Mouse (Mus musculus) lung, postnatal 36 days (tissue): ENCODE data around the gene Emid1.

Experiments used
- DNase-seq: peaks from one replicate; pipeline ENCODE4 v3.0.0; 2022; ENCODE audit warnings: mixed read lengths

Emid1 gene

DNA sequence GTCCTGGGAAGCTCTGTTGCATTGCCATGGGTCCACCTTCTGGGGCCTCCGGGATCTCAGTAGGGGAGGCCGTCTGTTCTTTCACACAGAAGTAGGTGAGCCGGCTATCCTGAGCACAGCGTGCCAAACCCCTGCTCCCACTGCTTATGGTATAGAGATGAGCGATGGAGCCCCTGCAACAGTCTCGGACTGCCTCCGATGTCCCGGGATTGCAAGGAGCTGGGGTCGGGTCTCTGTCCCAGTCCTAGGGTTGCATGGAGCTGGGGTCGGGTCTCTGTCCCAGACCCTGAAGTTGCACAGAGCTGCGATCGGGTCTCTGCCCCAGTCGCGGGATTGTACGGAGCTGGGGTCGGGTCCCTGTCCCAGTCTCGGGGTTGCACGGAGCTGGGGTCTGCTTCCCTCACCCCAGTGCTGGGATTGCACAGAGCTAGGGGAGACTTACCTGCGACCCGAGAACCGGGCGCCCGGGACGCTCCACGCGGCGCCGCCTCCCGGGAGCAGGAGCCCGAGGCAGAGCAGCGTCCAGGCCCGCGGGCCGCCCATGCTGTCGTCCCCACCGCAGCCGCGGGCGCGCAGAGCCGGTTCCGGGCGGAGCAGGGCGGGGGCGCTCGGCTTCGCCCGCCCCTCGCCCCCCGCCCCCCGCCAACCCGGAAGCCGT, at the start of gene Emid1:
Gene Emid1 (minus strand): TSS at position 578 of the 658 bp plus-strand sequence.
- DNase-seq: no peak

DNA sequence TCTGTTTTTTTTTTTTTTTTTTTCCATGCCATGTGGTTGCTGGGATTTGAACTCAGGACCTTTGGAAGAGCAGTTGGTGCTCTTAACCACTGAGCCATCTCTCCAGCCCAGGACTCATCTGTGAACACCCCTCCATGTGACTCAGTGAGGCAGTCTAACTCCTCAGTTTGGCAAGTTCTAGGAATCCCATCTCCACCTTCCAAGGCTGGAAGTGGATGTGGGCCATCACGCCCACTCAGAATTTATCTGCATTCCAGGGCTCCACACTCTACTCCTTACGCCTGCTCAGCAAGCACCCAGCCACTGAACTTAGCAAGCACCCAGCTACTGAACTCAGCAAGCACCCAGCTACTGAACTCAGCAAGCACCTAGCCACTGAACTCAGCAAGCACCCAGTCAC, 47.8 kb upstream of the Emid1 start:
- no peak for DNase-seq

DNA sequence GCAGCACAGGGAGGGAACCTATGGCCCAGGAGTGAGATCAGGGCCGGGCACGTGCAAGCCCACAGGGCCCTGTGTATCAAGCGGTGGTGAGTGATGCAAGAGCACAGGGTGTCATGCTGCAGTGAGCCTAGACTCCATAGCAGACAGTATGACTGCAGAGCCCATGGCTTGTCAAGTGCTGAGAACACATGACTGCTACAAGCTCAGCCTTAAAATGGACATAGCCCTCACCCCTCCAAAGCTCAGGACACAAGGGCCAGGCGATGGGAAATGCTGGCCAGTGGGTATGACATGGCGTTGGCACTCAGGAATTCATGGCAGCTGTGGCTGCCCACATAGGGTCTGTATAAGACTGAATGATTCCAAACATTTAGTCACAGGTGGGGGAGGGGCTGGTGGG, 45.0 kb upstream of the Emid1 start:
- DNase-seq: no peak

DNA sequence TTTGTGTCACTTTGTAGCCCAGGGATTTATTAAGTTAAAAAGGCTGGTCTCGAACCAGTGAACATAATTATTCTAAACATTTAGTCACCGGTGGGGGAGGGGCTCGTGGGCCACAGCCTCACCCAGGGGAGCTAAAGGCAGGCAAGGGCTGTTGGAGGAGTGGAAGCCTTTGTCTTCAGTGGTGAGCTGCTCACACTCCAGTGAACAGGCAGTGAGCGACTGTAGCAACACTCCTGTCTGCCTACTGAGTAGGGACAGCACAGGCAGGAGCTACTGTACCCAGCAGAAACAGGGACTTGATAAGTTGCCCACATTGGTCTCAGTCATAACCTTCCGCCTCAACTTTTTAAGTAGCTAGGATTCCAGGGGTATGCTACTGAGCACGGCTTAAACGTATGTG, 44.5 kb upstream of the Emid1 start:
- no peak for DNase-seq

DNA sequence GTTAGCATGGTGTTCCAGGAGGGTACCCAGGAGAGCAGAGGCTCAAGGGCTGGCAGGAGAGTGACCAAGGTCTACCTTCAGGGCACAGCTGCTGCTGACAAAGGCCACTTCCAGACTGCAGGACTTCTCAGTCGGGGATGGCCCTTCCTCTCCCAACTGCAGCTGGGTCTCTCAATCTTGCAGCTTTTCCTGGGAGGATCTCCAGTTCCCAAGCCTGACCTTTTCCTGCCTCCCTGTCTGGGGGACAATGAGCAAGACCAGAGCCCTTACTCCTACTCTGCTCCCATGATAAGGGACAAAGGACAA, 41.5 kb upstream of the Emid1 start:
- no peak for DNase-seq

DNA sequence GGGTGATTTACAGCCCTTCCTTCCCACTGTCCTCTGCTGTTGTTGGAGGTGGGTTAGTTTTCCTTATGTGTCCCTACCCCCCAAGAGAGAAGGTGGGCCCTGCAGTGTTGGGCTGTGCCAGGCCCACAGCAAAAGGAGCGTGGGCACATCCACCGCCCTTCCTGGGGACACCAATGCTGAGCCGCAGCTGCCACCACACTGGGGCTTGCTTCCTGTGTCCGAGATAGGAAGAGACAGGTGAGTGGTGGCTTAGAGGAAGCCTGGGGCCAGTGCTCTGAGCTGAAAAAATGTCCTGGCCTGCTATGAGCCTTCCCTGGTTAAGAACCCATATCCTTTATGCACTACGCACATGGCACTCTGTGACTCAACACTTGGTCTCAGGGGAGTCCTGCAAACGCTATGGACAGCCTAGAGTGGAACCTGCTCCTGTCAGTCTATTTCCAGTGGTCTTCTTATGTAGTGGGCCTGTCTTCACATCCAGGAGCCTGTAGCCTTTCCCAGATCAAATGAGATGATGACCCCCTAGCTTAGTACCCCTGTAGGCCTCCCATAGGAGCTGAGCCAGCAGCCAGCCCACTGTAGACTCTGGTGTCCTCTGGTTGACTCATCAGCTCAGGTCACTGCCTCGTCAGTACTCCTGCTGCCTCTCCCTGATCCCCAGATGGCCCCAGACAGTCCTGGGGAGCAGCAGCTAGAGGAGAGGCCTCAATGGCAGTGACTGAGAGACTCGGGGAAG, 41.0 kb upstream of the Emid1 start:
- no peak for DNase-seq

DNA sequence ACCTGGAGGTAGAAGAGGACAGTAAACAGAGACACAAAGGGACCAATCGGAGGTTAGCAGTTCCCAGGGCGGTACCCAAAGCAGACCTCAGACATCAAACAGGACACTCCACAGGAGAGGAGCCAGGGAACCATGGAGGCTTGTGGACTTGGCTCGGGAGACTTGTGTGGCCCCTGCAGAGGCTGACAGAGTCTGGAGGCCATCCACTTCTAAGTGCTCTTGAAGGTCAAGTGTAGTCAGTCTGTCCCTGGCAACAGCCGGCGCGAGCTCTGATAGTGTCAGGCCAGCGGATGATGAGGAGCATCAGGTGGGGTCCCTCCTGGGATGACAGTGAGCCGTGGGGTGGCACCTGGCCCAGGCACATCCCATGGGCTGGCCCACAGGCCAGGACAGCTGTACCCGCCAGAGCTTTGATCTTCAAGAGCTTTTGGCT, 40.0 kb upstream of the Emid1 start:
- DNase-seq: no peak

DNA sequence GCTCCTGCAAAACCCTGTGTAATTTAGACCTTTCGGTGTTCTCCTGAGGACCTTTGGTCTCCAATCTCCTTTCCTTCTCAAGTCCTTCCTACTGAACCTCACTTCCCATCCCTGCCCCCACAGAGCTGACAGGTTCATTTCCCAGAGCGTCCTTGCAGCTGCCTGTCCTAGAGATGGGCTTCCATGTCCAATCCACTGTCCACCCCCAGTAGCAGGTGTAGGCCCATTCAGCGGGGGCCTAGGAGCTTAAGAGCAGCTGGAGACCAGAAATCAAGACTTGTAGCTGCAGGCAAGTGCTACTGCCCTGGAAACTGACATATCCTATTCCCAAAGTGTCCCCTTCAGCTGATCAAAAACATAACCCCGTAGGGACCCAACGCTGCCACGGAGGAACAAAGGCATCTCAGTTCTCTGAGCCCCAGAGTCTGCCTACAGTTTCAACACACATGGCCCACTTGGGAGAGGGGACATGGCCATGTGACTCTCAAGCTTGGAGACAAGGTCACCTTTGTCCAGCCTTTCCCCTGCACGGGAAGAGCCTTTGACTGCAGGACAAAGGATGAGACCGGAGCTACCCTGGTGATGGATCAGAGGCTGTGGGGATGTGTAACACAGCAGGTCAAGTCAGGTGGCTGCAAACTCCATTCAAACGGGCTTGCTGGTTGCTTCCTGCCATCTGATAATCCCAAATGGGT, 37.3 kb upstream of the Emid1 start:
- no peak for DNase-seq

DNA sequence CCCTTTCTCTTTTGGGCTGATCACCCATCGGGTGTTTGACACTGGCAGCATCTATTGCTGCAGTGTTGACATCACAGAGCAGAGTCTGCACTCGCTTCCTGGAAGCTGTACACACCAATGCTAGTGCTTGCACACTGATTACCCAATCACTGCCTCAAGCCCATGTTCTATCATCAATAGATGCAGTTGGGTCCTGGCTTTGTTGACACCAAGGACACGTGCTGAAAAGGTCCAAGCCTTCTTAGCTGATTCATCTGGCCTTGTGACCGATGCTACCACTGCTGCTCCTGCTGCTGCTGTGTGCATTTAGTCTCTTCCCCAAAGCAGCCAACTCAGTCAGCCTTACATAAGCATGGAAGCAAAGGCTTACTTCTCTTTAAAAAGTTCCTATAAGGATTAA, 36.1 kb upstream of the Emid1 start:
- no peak for DNase-seq

DNA sequence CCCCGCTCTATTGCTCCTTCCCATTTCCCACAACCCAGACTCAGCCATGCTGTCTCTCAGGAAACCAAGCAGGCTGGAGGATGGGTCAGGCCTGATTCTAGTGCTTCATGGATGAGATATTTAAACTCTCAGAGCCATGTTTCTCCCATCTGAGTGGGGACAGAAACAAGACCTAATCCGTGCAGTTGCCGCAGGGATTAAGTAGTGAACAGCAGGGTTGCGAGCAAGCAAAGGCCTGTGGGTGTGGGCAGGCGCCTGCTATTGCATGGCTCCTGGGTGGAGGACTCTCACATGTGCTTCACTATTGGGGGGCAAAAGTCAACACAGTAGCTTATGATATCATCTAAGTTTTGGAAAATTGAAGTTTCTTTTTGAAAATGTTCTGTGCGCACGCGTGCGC, 32.8 kb upstream of the Emid1 start:
- DNase-seq: no peak

DNA sequence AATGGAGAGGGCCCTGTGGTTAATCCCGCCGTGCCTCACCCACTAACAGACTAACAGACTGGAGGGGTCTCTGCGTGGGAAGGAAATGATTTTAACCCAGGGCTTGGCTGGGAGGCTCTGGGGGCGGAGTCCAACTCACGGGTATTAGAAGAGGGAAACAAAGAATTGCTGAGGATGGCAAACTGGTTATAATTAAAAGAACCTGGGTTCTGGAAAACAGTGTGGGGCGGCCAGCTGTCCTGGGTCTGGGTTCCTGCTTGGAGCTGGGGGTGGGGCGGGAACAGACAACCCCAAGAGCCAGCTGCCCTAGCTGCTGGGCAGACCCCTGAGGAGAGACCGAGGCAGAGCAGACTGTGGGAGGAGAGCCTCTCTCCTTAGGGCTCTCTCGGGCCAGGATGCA, 32.2 kb upstream of the Emid1 start:
- DNase-seq: no peak

DNA sequence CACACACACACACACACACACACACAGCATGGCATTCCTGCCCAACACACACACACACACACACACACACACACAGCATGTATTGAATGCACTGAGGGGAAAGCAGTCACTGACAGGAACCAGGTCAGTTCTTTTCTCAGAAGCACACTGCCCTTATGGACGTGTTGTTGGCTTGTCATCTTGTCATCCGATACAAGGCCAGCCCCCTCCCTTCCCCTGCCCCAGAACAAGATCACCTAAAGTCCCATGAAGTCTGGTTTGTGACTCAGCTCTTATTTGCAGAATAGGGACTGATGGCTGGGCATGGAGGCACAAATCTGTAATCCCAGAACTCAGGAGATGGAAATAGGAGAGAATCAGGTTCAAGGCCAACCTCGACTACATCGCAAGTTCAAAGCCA, 30.8 kb upstream of the Emid1 start:
- DNase-seq: no peak

DNA sequence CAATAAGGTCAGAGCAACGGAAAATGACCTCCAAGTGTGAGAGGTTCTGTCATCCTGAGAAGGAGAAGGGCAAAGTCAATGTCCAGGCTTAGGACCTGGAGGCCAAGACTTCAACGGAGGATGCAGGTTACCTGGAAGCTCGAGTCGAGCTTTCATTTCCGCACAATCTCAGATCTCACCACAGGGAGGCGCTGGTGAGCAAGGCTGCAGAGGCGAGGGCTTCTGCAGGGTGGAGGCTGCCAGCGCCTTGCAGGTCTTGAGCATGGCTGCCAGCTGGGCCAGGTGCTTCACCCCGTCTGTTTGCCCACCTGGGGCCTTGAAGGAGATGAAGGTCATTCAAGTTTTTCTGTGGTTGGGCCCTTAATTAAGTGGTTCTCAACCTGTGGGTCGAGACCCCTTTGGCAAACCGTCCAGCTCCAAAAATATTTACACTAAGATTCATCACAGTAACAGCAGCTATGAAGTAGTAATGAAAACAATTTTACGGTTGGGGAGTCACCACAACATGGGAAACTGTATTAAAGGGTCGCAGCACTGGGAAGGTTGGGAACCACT, 29.9 kb upstream of the Emid1 start:
- peak; percentile 90 for DNase-seq

DNA sequence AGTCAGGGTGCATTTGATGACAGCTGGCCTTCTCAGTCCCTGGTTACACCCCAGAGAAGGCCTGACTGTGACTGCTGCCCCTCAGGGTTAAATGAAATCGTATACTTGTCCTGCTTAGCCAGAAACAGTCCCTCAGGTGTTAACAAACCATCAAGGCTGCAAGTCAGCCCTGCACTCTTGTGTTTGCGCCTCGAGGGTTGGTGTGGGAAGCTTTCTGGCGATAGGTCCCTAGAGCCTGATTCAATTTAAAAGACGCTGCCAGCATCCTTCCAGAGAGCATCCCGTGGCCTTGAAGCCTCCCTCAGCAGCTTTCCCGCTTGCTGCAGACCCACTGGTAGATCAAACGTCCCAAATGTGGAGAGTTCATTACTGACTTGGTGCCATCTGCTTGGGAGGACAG, 27.3 kb upstream of the Emid1 start:
- no peak for DNase-seq

DNA sequence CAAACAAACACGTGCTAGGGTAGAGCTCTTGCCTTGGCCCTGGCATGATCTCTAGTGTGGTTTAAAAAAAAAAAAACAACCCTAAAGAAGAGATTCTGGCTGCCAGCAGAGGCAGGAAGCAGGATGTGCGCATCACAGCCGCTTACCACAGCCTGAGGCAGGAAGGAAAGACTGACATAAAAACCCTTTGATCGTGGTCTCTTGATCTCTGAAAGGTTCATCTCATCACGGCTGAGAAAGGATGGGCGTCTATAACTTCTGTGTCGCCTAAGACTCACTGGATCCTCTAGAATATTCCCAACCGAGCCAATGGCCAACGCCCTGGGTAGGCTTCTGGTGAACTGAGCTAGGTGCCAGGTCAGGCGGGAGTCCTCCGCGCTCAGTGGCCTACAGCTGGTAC, 25.1 kb upstream of the Emid1 start:
- DNase-seq: peak; percentile 70

DNA sequence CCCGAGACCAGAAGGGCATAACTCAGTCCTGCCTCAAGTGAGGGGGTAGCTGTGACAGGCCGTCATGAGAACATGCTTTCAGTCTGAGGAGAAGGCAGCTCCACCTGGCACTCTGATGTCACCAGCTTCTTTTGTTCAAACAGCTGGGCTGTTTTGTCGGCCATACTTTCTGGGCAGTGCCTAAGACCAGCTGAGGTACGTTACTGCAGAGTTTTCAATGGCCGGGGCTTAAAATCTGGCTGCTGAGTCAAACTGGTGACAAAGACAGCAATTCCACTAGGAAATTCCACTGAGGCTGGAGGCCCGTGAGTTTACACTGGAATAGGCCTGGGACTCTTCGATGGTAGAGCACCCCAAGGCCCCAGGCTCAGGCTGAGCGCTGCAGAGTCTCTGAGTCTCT, 24.6 kb upstream of the Emid1 start:
- DNase-seq: no peak

DNA sequence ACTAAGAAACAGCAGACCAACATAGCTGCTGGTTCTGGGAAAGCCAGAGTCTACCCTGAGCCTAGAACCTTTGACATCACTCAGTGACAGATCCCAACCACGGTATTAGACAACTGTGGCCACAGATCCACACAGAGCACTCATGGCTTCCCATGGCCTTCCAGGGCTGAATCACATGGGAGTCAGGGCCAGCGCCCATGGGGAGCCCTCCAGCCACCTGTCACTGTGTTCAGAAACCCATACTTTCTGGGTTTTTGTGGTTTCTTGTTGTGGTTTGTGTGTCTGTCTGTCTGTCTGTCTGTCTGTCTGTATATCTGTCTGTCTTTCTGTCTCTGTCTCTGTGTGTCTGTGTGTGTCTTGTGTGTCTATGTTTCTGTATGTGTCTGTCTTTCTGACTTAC, 23.8 kb upstream of the Emid1 start:
- no peak for DNase-seq

DNA sequence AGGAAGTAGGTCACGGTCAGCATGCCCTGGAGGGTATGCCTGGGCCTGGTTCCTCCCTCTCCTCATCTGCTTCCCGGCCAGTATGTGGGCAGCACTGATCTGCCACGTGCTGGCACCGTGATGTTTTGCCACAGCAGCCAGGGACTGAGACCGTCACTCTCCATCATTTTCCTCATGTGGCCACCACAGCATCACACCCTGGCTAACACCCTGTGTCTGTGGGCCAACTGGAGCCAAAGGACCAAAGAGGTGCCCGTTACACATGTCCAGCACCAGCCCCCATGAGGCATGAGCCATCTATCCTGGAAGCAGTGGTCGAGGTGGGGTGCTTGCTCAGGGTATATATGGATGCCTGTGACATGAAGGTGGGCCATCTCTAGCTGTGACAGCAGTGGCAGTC, 23.1 kb upstream of the Emid1 start:
- DNase-seq: no peak

DNA sequence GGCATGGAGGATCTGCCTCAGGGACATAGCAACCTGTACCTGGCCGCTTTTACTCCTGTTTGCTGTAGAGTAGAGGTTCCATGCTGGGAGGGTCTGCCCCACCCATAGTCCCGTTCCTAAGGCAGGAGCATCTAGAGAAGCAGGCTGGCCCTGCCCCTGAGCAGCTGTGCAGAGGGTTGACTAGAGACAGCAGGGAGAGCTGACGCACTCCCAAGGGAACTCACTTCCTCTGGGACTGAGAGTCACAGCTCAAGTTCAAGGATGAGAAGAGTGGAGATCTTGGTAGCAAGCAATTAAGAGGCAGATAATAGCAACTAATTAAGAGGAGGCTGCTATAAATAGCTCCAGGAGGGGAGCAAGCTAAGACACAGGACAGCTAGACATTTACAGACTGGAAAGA, 20.8 kb upstream of the Emid1 start:
- no peak for DNase-seq

DNA sequence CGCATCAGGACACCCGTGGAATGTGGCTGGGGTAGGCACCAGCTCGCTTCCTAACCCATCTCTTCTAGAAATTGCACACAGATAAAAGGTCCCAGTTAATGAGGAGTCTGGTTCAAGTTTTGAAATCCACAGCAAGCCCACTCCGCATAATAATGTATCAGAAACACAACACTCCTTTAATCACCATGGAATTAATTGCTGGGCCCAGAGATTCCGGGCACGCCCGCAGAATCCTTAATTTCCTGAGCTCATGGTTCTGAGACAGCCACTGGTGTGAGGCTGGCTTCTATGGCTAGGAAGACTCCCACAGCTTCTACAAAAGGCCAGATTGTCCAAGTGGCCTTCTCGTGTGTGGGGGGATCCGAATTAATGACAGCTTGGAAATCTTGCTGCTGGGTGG, 15.3 kb upstream of the Emid1 start:
- DNase-seq: no peak

DNA sequence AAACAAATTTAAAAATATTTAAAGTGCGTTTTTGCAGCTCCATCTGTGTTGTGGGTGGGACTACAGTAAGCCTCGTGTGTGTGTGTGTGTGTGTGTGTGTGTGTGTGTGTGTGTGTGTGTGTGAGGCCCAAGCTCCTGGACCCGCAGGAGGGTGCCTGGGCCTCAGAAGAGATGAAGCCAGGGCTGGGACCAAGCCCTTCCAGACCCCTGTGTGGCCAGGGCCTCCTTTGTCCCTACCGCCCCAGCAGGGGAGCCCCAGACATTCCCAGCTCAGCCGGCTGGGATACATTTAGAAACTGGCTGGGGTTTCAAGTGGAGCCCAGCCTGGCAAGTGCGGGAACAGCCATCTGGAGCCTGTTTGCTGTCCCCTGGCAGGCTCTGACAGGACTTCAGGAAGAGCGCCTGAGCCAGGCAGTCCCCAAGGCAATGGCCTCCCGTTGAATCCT, 13.4 kb upstream of the Emid1 start:
- peak; percentile 60 for DNase-seq

DNA sequence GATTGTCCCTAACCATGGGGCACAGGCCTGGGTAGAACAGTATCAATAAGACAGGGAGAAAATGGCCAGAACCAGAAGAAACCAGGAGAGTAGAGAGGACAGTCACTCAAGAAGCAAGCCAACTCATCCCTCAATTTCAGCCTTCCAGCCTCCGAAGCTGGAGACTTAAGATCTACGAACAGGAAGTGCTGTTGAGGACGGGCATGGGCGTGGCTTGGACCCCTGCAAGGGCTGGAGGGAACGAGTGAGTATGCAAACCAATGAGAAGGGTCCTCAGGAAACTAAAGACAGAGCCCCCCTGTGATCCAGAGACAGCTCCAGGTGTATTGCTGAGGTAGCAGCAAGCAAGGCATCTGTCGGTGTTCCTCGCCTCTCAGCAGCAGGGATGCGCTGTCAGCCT, 12.3 kb upstream of the Emid1 start:
- DNase-seq: no peak

DNA sequence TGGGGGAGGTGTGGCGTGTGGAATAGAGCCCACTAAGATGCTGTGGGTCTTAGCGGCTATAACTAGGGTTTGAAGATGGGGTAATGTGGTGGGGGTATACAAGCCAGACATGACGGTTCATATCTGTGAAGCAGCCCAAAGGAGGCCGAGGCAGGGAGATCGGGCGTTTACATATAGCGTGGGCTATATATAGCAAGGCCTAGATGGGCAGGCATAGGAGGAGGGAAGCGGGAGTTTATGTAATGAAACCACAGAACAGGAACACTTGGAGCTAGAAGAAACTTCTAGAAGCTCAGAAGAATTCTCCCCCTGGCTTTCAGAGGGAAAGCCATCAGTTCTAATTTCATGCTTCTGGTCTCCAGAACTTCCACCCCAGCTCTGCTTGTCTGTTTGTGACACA, 11.4 kb upstream of the Emid1 start:
- no peak for DNase-seq
